Mouse (Mus musculus): ENCODE results near the gene Dhx40.

The Dhx40 gene

GRCm38 (mm10) chr11:86807505-86807989 lies at the start of gene Dhx40:
Dhx40 (minus strand) TSS chr11:86807746.
- DNase-seq = peak; percentile 94

GRCm38 (mm10) chr11:86855639-86856425 lies 48.3 kb upstream of the Dhx40 start:
- DNase-seq = no peak

- DNase-seq = no peak
These were observed 45.5 kb upstream of the Dhx40 start for GRCm38 (mm10) chr11:86853081-86853480.

GRCm38 (mm10) chr11:86852534-86853054 lies 45.0 kb upstream of the Dhx40 start:
- peak; percentile 23 for DNase-seq

- DNase-seq = no peak
These were observed 44.4 kb upstream of the Dhx40 start for GRCm38 (mm10) chr11:86851714-86852533.

GRCm38 (mm10) chr11:86851234-86851671 lies 43.7 kb upstream of the Dhx40 start:
- no peak for DNase-seq

- no peak for DNase-seq
These were observed 36.3 kb upstream of the Dhx40 start for GRCm38 (mm10) chr11:86843831-86844230.

- DNase-seq = no peak
These were observed 33.7 kb upstream of the Dhx40 start for GRCm38 (mm10) chr11:86841261-86841660.

GRCm38 (mm10) chr11:86840511-86841154 lies 33.1 kb upstream of the Dhx40 start:
- peak; percentile 59 for DNase-seq

- no peak for DNase-seq
These were observed 32.3 kb upstream of the Dhx40 start for GRCm38 (mm10) chr11:86839716-86840447.

- DNase-seq = no peak
These were observed 31.2 kb upstream of the Dhx40 start for GRCm38 (mm10) chr11:86838792-86839191.

GRCm38 (mm10) chr11:86836366-86836765 lies 28.8 kb upstream of the Dhx40 start:
- DNase-seq = peak; percentile 92

- no peak for DNase-seq
These were observed 27.2 kb upstream of the Dhx40 start for GRCm38 (mm10) chr11:86834628-86835338.

- DNase-seq = no peak
These were observed 26.5 kb upstream of the Dhx40 start for GRCm38 (mm10) chr11:86834050-86834449.

- no peak for DNase-seq
These were observed 25.6 kb upstream of the Dhx40 start for GRCm38 (mm10) chr11:86833153-86833552.

- no peak for DNase-seq
These were observed 20.9 kb upstream of the Dhx40 start for GRCm38 (mm10) chr11:86828396-86828795.

- no peak for DNase-seq
These were observed 20.1 kb upstream of the Dhx40 start for GRCm38 (mm10) chr11:86827476-86828245.

- no peak for DNase-seq
These were observed 16.9 kb upstream of the Dhx40 start for GRCm38 (mm10) chr11:86824433-86824832.

- DNase-seq = no peak
These were observed 15.0 kb upstream of the Dhx40 start for GRCm38 (mm10) chr11:86822531-86822930.

GRCm38 (mm10) chr11:86819536-86819935 lies 12.0 kb upstream of the Dhx40 start:
- DNase-seq = no peak

- no peak for DNase-seq
These were observed 11.4 kb upstream of the Dhx40 start for GRCm38 (mm10) chr11:86818928-86819327.

Data from lung, postnatal 14 days (tissue).